Mouse (Mus musculus): ENCODE data around the gene Vps8.
A peak's percentile ranks its signal among the peaks of the same experiment; 100 is the strongest.

The Vps8 gene

DNA sequence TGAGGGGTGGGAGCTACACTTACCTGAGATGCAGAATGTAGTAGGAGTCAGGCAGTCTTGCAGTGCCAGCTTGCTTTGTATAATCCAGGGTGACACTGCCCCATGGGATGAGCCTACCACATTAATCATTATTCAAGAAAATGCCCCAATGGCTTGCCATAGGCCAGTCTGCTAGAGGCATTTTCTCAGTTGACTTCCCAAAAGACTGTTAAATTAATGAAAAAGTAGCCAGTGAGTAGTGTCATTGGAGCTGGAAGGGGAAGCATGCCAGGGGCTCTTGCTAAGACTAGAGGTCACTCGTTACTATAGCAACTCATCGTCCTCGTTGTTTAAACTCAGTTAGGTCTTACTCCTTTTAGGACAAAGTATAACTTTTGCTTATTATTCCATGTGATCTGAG lies 130.6 kb downstream of the Vps8 start:
- DNase-seq (ENCODE audit: low read depth), result no peak

DNA sequence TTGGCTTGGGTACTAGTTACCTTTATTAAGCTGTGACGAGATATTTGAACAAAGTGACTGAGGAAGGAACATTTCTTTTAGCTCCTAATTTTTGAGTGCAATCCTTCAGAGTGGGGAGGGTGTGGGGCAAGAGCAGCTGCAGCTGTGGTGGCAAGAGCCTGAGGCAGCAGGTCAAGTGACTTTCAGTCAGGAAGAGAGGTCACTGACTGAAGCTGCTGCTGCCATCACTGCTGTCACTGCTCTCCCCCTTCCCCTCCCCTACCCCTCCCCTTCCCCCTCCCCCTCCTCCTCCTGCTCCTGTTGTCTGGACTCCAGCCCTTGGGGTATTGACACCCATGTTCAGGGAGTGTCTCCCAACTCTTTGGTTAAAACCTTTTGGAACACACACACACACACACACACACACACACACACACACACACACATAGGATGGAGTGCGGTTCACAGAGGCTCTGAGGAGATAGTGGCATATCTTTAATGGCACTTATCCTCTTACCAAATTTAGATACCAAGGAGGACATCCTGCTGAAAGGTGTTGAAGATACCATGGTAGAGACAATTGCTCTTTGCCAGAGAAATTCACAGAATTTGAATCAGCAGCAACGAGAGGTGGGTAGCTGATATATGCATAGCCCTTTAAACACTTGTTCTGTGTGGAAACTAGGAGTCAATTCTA lies 139.8 kb downstream of the Vps8 start:
- DNase-seq (ENCODE audit: low read depth), result no peak

GRCm38 (mm10) chr16:21563322-21563721 lies 140.4 kb downstream of the Vps8 start:
- DNase-seq (ENCODE audit: low read depth), result no peak

- DNase-seq (ENCODE audit: low read depth), result no peak
Observed at GRCm38 (mm10) chr16:21567093-21567492, 144.2 kb downstream of the Vps8 start.

DNA sequence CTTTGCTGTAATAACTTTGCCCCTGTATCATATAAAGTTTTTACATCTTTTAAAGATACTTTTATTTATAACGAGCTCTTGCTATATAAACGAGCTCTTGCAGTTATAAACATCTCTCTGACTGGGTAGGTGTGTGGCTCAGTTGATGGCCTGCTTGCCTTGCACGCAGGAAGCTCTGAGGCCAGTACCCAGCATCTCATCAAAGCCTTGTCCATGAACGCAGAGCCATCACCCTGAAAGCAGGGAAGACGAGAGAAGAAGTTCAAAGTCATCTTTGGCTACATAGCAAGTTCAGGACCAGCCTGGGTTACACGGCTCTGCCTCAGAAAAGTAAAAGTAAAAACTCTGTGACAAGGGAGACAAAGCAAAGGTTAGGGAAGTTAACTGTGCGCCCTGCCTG lies 147.0 kb downstream of the Vps8 start:
- DNase-seq (ENCODE audit: low read depth), result no peak

DNA sequence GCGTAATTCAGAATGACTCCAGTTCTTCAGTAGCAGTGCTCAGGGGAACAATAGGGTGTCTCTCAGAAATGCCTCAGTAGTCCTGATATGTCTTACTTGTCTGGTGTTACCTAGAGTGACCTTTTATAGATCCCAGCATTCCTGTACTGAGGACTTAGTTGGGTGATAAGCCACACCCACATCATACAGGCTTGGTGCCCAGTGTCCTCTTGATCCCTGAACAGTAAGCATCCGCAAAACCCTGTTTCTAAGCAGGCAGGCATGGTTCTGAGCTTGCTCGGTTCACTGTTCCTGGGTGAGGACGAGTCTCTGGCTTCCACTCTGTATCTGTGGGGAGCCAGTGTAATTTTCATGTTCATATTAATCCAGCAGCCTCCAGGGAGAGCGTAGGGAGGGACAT lies 147.9 kb downstream of the Vps8 start:
- DNase-seq (ENCODE audit: low read depth), result no peak

GRCm38 (mm10) chr16:21576000-21576420 lies 153.1 kb downstream of the Vps8 start:
- no peak for DNase-seq (ENCODE audit: low read depth)

DNA sequence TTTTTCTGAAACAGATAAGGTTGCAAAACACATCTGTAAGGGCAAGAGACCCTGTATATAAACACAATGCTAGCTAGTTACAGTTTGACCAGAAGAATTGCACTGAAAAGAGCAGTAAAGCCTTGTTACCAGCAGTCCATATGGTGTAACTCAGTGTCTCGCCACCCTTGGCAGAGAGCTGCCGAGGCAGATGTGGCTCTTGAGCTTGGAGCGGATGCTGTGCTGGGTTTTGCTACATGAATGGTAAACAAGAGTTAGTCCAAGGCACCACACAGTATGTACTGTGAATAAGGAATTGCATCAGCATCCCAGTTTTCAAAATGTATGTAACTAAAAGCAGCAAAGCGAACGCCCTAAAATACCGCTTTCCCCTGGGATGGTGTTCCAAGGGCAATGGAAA lies 166.2 kb downstream of the Vps8 start:
- no peak for DNase-seq (ENCODE audit: low read depth)

DNA sequence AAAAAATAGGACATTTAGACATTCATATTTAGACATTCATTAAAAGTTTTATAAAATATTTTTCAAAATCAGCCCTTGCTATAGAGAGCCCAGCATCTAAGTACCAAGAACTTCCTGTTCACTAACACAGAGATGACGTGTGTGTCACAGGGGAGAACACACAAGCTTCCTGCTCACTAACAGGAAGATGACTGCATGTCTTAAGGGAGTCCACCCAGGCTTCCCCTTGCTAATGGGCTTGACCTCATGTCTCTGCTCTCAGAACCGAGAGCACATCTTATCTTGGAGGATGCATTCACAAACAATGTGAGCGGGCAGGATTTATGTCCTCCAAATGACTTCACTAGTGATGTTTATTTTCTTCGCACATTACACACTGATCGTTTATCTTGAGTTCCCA lies 167.9 kb downstream of the Vps8 start:
- DNase-seq (ENCODE audit: low read depth), result no peak

DNA sequence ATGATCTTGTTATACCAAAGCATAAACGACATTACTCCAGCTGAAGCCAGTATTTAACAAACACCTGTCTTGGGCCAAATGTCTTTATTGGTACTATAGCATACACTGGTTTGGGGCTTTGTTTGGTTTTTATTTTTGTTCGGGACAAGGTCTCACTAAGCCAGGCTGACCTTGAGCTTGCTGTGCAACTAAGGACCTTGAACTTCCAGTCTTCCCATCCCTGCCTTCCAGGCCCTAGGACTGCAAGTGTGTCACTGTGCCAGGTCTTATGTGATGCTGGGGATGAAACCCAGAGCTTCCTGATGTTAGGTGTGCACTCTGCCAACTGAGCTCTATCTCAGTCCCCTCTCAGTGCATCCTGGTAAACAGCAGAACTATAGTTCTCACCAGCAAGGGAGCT lies 168.6 kb downstream of the Vps8 start:
- DNase-seq (ENCODE audit: low read depth), result no peak

- no peak for DNase-seq (ENCODE audit: low read depth)
Observed at GRCm38 (mm10) chr16:21595539-21595938, 172.6 kb downstream of the Vps8 start.

DNA sequence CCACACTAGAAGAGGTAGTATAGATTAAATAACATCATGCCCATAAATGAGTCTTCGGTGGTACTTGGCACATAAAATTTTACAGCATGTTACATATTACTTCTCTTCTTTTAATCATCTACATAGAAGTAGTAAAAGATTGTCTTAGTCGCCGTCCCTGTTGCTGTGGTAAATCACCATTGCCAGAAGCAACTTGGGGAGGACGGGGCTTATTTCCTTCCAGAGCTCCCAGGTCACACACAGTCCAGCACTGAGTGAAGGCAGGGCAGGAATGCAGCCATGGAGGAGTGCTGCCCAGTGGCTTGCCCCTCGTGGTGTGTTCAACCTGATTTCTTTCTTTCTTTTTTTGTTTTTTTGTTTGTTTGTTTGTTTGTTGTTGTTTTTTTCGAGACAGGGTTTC lies 181.4 kb downstream of the Vps8 start:
- DNase-seq (ENCODE audit: low read depth), result no peak

DNA sequence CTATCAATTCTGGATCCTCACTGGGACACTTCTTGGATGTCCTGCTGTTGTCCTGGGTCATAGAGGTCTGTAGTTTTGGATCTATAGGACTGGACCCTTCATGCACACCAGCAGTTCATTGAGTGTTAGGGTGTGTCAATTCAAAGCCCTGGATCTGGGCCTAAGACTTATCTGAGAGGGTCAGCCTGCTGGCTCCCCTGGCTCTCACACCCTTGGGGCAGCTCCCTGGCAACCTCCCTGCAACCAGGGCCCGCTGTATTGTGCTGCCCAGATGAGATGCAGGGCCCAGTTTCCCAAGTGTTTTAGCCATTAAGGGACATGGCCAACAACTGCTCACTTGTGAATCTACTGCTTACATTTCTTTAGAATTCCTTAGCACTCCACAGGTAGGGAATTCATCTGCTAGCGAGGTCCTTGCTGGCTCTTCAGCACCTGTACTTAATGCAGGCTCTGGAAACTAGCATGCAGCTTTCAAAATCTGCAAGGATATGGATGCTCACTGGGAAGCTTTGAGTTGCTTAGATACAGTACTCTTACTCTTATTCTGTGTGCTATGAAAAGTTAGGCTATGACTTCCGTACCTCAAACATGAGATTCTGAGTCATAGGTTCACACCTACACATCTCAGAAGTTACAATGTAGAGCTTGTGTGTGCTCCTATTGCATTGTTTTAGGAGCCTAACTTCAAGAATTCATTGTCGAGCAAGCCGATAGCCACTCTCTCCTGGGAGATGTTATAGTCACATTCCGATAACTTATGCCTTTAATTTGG lies 183.5 kb downstream of the Vps8 start:
- DNase-seq (ENCODE audit: low read depth), result no peak

GRCm38 (mm10) chr16:21607021-21607650 lies 184.2 kb downstream of the Vps8 start:
- no peak for DNase-seq (ENCODE audit: low read depth)

DNA sequence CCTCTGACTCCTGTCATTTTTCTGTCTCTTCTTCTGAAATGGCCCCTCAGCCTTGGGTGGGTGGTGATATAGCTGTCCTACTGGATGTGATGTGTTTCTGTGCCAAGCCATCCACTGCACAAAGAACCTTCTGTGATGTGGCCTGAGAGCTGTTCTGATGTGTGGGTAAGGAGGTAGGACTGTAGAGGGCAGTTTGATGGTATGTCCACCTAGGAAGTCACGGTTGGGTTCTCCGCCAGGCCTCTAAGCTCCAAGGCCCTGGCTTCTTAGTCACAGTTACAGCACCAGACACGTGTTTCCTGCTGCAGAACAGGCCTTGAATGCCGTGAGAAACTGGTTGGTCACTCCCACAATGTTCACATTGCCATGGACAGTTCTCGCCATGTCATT lies 184.7 kb downstream of the Vps8 start:
- no peak for DNase-seq (ENCODE audit: low read depth)

DNA sequence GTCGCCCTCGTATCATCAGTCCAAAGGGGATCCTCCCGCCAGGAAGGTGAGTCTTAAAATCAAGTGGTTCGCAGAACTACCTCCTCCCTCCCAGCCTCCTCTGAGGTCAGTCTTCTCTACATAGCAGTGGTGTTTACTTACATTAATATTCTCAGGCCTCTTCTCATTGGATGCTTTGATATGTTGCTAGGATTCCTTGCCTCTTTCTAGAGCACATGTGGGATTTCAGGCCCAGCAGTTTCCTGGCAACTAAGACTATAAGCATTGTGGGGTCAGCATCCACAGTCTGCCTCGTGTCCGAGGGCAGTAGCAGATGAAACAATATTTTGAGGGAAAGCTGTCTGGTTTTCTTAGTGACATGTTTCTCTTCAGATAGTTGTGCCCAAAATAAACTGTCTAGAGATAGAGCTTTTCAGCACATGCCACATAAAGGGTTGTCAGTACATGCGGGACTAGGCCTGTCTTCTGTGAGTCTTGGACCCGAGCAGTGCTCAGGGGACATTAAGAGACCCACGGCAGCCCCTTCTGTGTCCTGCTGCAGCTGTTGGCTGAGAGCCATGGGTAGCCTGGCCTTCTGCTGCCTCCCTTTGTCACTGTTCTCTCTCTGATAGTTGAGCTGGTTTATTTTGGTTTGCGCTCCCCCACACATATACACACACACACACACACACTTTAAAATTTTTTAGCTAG lies 185.4 kb downstream of the Vps8 start:
- DNase-seq (ENCODE audit: low read depth), result no peak

GRCm38 (mm10) chr16:21610473-21610872 lies 187.6 kb downstream of the Vps8 start:
- DNase-seq (ENCODE audit: low read depth), result no peak

DNA sequence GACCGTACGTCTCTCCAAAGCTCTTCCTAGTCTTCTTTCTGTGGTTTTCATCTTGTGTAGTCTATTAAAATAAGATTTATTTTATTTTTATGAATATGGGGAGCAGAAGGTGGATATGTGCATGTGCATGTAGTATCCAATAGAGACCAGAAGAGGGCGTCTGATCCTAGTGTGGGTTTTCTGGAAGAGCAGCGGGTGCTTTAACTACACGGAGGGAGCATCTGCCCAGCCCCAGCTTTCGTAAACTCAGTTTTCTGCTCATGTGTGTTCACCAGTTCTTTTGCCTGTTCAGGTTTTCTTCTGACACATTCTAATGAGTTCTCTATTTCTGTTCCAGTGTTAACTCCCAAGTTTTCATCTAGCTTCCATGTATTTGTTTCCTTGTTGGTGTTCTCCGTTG lies 192.9 kb downstream of the Vps8 start:
- peak; percentile 11 for DNase-seq (ENCODE audit: low read depth)

GRCm38 (mm10) chr16:21620630-21621029 lies 197.7 kb downstream of the Vps8 start:
- DNase-seq (ENCODE audit: low read depth), result no peak

DNA sequence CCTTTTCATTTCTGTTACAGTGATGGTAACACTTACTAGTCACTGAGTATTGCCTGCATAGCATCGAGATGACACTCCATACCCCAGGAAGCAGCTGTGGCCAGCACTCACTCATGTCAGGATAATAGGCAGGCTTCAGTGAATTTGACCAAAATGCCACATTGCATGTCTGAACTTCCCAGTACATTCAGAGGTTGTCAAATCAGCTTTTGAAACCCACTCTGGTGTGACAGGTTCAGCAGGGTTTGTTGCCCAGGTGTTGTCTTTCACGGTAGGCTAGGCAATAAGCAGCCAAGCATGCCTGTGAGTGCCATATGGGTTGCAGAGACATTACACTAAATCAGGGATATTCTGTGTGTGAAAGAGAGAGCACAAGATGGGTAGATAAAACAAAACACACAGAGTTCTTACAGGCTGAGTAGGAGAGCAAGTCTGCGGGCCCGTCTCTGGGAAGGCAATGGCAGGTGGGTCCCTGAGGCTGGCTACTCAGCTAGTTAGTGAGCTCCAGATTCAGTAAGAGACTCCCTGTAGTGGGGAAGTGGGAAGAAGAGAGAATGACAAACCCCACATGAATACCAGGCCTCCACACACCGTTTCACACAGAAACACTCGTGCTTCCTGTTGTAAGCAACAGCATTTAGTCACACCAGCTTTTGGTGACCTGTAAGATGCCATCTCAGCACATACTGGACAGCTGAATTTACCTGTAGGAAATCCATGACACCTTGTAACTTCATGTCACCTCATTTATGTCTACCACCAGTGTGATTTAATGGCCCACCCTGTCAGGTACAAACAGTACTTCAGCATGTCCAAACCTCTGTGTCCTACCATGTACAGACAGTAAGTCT lies 203.1 kb downstream of the Vps8 start:
- no peak for DNase-seq (ENCODE audit: low read depth)

DNA sequence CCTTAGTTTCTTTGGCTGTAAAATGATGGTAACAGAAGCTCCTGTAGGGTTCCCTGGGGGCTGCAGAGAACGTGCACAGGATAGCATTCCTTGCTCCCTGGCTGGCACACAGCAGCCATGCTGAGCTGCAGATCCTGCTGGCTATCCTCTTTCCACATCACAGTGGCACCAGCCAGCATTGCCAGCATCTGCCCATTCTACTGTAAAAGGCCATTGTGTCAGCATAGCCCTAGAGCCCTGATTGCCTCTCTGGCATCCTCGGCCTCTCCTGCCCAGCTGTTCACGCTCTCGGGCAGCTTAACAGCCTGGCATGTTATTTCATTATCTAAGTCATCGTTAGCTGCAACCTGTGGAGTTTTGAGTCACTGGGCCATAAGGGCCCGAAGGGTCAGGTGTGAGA lies 204.3 kb downstream of the Vps8 start:
- DNase-seq (ENCODE audit: low read depth), result no peak

DNA sequence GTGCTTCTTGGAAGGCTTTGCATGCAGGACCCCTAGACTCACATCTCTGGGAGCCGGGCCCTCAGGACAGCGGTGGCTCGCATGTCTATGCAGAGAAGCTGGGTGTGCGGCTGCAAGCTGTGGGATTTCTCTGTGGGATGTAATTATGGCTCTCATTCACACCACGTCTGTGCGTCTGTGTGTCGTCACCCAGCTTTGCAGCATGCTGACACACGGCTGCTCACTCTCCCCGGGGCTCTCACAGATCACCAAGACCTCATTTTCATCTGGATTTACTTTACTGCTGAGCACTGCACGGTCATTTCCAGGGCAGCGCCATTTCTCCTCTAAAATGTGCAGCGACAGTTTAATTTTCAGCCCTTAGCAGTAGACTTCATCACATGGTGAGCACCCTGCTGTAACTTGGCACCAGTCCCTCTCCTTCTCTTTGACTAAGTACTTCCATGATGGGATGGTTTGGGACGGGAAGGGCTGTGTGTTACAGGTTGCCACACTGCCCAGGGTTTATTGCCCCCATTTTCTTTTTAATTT lies 205.2 kb downstream of the Vps8 start:
- no peak for DNase-seq (ENCODE audit: low read depth)

Measured in c-Kit-positive CD71-positive TER-119-negative erythroid progenitor cells, embryonic 14.5 days (primary cell).